ENCODE assay signal across 8 mouse cellular contexts in genomic region chr11:87359262-87359612, GRCm38 (mm10). TPM values are rescaled to one million over a fixed set of nuclear protein-coding genes. Genes with fewer than 3 reads are reported as not detected.
A peak's percentile ranks its signal among the peaks of the same experiment; 100 is the strongest.
DNase-seq lines count a peak whose midpoint lies in the region; ATAC-seq and TF ChIP-seq lines count a peak whose summit lies in the region.

No protein-coding gene starts in this region.

- H3K4me3 ChIP-seq in heart, embryonic 10.5 days = peak overlapping the region; percentile 82
- peak overlapping the region; percentile 95 for H3K4me3 ChIP-seq in forebrain, embryonic 16.5 days (replicated peaks; ENCODE audit: low read length)
- H3K4me3 ChIP-seq in liver, postnatal 0 days (ENCODE audit: low read depth, low read length) = peak overlapping the region; percentile 88

- H3K4me2 ChIP-seq in forebrain, embryonic 16.5 days (ENCODE audit: low read length) = peak overlapping the region; percentile 72
- peak overlapping the region; percentile 93 for H3K4me2 ChIP-seq in liver, postnatal 0 days (ENCODE audit: low read depth, low read length)

- no peaks in the 10 kb centered on the region for H3K36me3 ChIP-seq in heart, embryonic 10.5 days
- no peaks in the 10 kb centered on the region for H3K36me3 ChIP-seq in forebrain, embryonic 16.5 days (ENCODE audit: control insufficient read depth, insufficient read depth)
- H3K36me3 ChIP-seq in liver, postnatal 0 days (replicated peaks; ENCODE audit: insufficient read depth, low read length) = no peaks in the 10 kb centered on the region

- peak overlapping the region; percentile 97 for H3K9ac ChIP-seq in forebrain, embryonic 16.5 days (replicated peaks; ENCODE audit: low read depth, low read length)
- H3K9ac ChIP-seq in liver, postnatal 0 days (replicated peaks) = peak overlapping the region; percentile 69

- H3K27me3 ChIP-seq in heart, embryonic 10.5 days (ENCODE audit: insufficient read depth, poor library complexity, severe bottlenecking) = peaks cover 35% of the 10 kb centered on the region
- no peaks in the 10 kb centered on the region for H3K27me3 ChIP-seq in forebrain, embryonic 16.5 days (replicated peaks; ENCODE audit: control insufficient read depth, insufficient read depth, low read length)
- peaks cover 15% of the 10 kb centered on the region for H3K27me3 ChIP-seq in liver, postnatal 0 days (ENCODE audit: insufficient read depth, low read length)

- 17% methylated on average over 10 of the region's 10 CpGs for WGBS in heart, embryonic 10.5 days
- 10% methylated on average over 10 of the region's 10 CpGs for WGBS in forebrain, embryonic 16.5 days
- WGBS in liver, postnatal 0 days (ENCODE audit: insufficient replicate concordance) = 11% methylated on average over 10 of the region's 10 CpGs

- 0 out of 2 replicates have a peak overlapping the region, but pooled peaks have one; percentile 76 for H3K27ac ChIP-seq in heart, embryonic 10.5 days
- H3K27ac ChIP-seq in forebrain, embryonic 16.5 days (ENCODE audit: low read length) = peak overlapping the region; percentile 49
- H3K27ac ChIP-seq in liver, postnatal 0 days (ENCODE audit: low read depth) = no peak overlapping the region

- TF ChIP-seq CTCF in liver, postnatal 0 days (IDR thresholded peaks at IDR 0.05; ENCODE audit: low read depth) = no peak

- peak; percentile 51 for ATAC-seq in CD4-positive, CD25-positive, alpha-beta regulatory T cell, adult 4 months
- ATAC-seq in forebrain, embryonic 16.5 days = no peak
- no peak for ATAC-seq in liver, postnatal 0 days

- no peaks in the 10 kb centered on the region for H3K9me3 ChIP-seq in heart, embryonic 10.5 days
- no peaks in the 10 kb centered on the region for H3K9me3 ChIP-seq in forebrain, embryonic 16.5 days (ENCODE audit: control insufficient read depth, low read length)
- no peaks in the 10 kb centered on the region for H3K9me3 ChIP-seq in liver, postnatal 0 days (ENCODE audit: low read length)

- DNase-seq in heart, embryonic 10.5 days (ENCODE audit: low spot score) = no peak
- no peak for DNase-seq in heart, adult 11 months
- no peak for DNase-seq in liver, postnatal 0 days
- no peak for DNase-seq in right cerebral cortex, postnatal 25 days
- DNase-seq in urinary bladder, postnatal 14 days (ENCODE audit: low spot score) = no peak
- DNase-seq in gastrocnemius, postnatal 25 days = no peak

- peaks cover 12% of the 10 kb centered on the region; the same call in 1 of the 2 replicates for H3K4me1 ChIP-seq in heart, embryonic 10.5 days
- peaks cover 15% of the 10 kb centered on the region for H3K4me1 ChIP-seq in forebrain, embryonic 16.5 days (replicated peaks; ENCODE audit: control insufficient read depth, insufficient read depth, low read length)
- 0 out of 2 replicates have a peak, but pooled peaks cover 7% of the 10 kb centered on the region for H3K4me1 ChIP-seq in liver, postnatal 0 days (ENCODE audit: insufficient read depth)

- no peak for TF ChIP-seq EP300 in liver, postnatal 0 days (IDR thresholded peaks at IDR 0.05; ENCODE audit: low read depth)

RNA-seq across cellular contexts. Expression of gene Ppm1e, which starts 0.4 kb away (rescaled TPM):
- 2.2 and 3.1 TPM in 2 replicates for polyA plus RNA-seq in heart, embryonic 10.5 days (2016; fragmentation: Nextera tagmentation; extraction: Ambion mirVana)
- polyA plus RNA-seq in CD4-positive, CD25-positive, alpha-beta regulatory T cell, adult 4 months (2017; shearing (Covaris generic)) = under 1 TPM; 0.66 to 0.96 TPM
- 23.1 and 26.5 TPM in 2 replicates for polyA plus RNA-seq in forebrain, embryonic 16.5 days (2015; fragmentation: Nextera tagmentation; extraction: Ambion mirVana)
- polyA plus RNA-seq in liver, postnatal 0 days (2015; fragmentation: Nextera tagmentation; extraction: Ambion mirVana) = 0.70 and 1.2 TPM in 2 replicates
- under 1 TPM; 0.59 to 0.67 TPM for total RNA-seq in gastrocnemius, postnatal 25 days (2021)

RNA-seq across cellular contexts. Expression of gene Rad51c, which starts 45.5 kb away (rescaled TPM):
- 11.2 and 12.1 TPM in 2 replicates for polyA plus RNA-seq in heart, embryonic 10.5 days (2016; fragmentation: Nextera tagmentation; extraction: Ambion mirVana)
- 1 to 10 TPM; 1.2 to 1.7 TPM for polyA plus RNA-seq in CD4-positive, CD25-positive, alpha-beta regulatory T cell, adult 4 months (2017; shearing (Covaris generic))
- polyA plus RNA-seq in forebrain, embryonic 16.5 days (2015; fragmentation: Nextera tagmentation; extraction: Ambion mirVana) = 7.4 and 7.7 TPM in 2 replicates
- 1.6 and 2.6 TPM in 2 replicates for polyA plus RNA-seq in liver, postnatal 0 days (2015; fragmentation: Nextera tagmentation; extraction: Ambion mirVana)
- under 1 TPM; 0.15 to 0.51 TPM for total RNA-seq in gastrocnemius, postnatal 25 days (2021)

RNA-seq across cellular contexts. Expression of gene Tex14, which starts 45.6 kb away (rescaled TPM):
- 0.22 and 0.31 TPM in 2 replicates for polyA plus RNA-seq in heart, embryonic 10.5 days (2016; fragmentation: Nextera tagmentation; extraction: Ambion mirVana)
- 1 to 10 TPM in 1 of 2 experiments, under 1 TPM in 1; 0.28 to 1.1 TPM for polyA plus RNA-seq in CD4-positive, CD25-positive, alpha-beta regulatory T cell, adult 4 months (2017; shearing (Covaris generic))
- 0.63 TPM in 1 of 2 replicates, not detected in the other for polyA plus RNA-seq in forebrain, embryonic 16.5 days (2015; fragmentation: Nextera tagmentation; extraction: Ambion mirVana)
- 0.24 TPM in 1 of 2 replicates, not detected in the other for polyA plus RNA-seq in liver, postnatal 0 days (2015; fragmentation: Nextera tagmentation; extraction: Ambion mirVana)
- total RNA-seq in gastrocnemius, postnatal 25 days (2021) = under 1 TPM in 1 of 2 experiments, not detected in 1; 0.27 TPM
